Mouse (Mus musculus) brown adipose tissue, adult 24 weeks (tissue): ENCODE measurements at regions not wholly inside any gene's neighbourhood (a gene's known extent, or its start where the extent isn't known, plus 50 kb on each side); places are given as distances from the start of the nearest gene placed in this dataset.

ENCODE experiments used
- H3K27ac ChIP-seq: fragments of 200-500 bp; replicated peaks from 2 replicates; pipeline ENCODE4 v1.5.1; 2012; ENCODE audit warnings: low read depth, mild to moderate bottlenecking, low read length
- H3K4me1 ChIP-seq: fragments of 200-500 bp; 2 replicates; pipeline ENCODE4 v1.6.1; 2012; ENCODE audit warnings: low read length, mixed read lengths; ENCODE audit not compliant: control insufficient read depth, insufficient read depth, insufficient read length
- H3K4me3 ChIP-seq: fragments of 200-500 bp; 2 replicates; pipeline ENCODE4 v1.5.1; 2012; ENCODE audit warnings: low read depth, mild to moderate bottlenecking, low read length, moderate library complexity; ENCODE audit not compliant: insufficient read depth

- no peak overlapping the region for H3K4me3 ChIP-seq
- H3K4me1 ChIP-seq: no peaks in the 10 kb centered on the region
- H3K27ac ChIP-seq: no peak overlapping the region
Measured at GRCm38 (mm10) chr3:8751356-8751755, 858.5 kb downstream of the Zfp704 start.

GRCm38 (mm10) chr3:8750858-8751257 lies 859.0 kb downstream of the Zfp704 start:
- Histone ChIP-seq H3K4me3 (no peak overlapping the region), H3K4me1 (no peaks in the 10 kb centered on the region)

GRCm38 (mm10) chr3:8750162-8750561 lies 859.7 kb downstream of the Zfp704 start:
- no peaks in the 10 kb centered on the region for H3K4me1 ChIP-seq
- no peak overlapping the region for H3K4me3 ChIP-seq
- no peak overlapping the region for H3K27ac ChIP-seq

More at GRCm38 (mm10) chr3:8750858-8751257, 859.0 kb downstream of the Zfp704 start:
- H3K27ac ChIP-seq: no peak overlapping the region

DNA sequence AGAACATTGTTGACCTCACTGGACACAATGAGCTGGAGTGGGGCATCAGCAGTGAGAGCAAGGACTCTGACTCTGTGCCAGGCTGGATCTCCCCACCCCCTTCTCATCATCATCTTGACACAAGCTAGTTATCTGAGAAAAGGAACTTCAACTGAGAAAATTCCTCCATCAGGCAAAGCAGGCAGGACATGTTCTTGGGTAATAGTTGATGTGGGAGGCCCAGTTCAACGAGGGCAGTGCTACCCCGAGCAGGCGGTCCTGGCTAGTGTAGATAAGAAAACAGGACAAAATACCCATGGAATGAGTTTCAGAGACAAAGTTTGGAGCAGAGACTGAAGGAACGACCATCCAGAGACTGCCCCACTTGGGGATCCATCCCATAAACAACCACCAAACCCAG lies 862.7 kb downstream of the Zfp704 start:
- Histone ChIP-seq H3K4me1 (no peaks in the 10 kb centered on the region; the same call in 1 of the 2 replicates), H3K4me3 (no peak overlapping the region), H3K27ac (no peak overlapping the region)

- H3K4me3 ChIP-seq: no peak overlapping the region
- H3K4me1 ChIP-seq: no peaks in the 10 kb centered on the region; the same call in 1 of the 2 replicates
Measured at GRCm38 (mm10) chr3:8746677-8747076, 863.2 kb downstream of the Zfp704 start.

GRCm38 (mm10) chr3:8746037-8746436 lies 863.8 kb downstream of the Zfp704 start:
- H3K27ac ChIP-seq: no peak overlapping the region
- H3K4me3 ChIP-seq: no peak overlapping the region
- no peaks in the 10 kb centered on the region; the same call in 1 of the 2 replicates for H3K4me1 ChIP-seq

More at GRCm38 (mm10) chr3:8746677-8747076, 863.2 kb downstream of the Zfp704 start:
- H3K27ac ChIP-seq: no peak overlapping the region

DNA sequence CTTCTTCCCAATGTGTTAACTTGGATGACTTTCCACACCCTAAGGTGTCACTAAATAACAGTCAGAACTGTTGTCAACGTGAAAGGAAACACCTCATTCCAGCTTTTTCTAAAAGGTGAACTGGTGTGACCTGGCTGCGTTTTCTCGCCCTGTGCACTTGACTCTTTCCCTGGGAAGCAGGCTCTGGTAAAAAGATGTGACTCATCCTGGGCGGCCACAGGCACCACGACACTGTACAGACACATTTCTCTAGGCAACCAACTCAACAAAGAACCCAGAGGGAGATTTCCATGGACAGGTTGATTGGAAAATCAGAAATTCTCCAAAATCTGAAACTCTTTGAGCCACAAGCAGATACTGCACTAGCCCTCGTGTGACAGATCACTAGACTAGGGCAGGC lies 865.0 kb downstream of the Zfp704 start:
- H3K4me3 ChIP-seq: no peak overlapping the region
- no peaks in the 10 kb centered on the region; the same call in 1 of the 2 replicates for H3K4me1 ChIP-seq

DNA sequence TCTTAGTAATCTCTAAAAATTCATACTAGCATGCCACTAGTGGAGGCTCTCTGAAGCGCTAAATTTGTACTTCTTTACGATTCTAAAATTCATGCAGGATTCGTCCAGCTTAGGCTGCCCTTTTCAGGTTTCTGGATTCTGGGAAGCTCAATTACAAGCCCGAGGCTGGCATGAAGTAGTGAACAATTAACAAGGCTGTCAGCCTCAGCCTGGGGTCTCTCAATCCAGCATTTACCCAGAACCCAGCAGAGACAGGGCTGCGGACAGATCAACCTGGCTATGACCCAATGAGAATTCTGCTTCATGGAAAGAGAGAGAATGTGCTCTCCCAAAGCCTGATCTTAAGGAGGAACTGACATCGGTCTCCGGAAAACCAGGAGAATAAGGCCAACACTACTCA lies 866.2 kb downstream of the Zfp704 start:
- Histone ChIP-seq H3K27ac (no peak overlapping the region), H3K4me3 (no peak overlapping the region), H3K4me1 (no peaks in the 10 kb centered on the region; the same call in 1 of the 2 replicates)

More for the DNA sequence above, 865.0 kb downstream of the Zfp704 start:
- no peak overlapping the region for H3K27ac ChIP-seq

GRCm38 (mm10) chr3:8741266-8742023 lies 868.4 kb downstream of the Zfp704 start:
- H3K27ac ChIP-seq: no peak overlapping the region
- no peak overlapping the region for H3K4me3 ChIP-seq

GRCm38 (mm10) chr3:8740710-8741109 lies 869.2 kb downstream of the Zfp704 start:
- peaks cover 5% of the 10 kb centered on the region for H3K4me1 ChIP-seq
- no peak overlapping the region for H3K4me3 ChIP-seq
- no peak overlapping the region for H3K27ac ChIP-seq

More at GRCm38 (mm10) chr3:8741266-8742023, 868.4 kb downstream of the Zfp704 start:
- no peaks in the 10 kb centered on the region; the same call in 1 of the 2 replicates for H3K4me1 ChIP-seq

- H3K4me3 ChIP-seq: no peak overlapping the region
- no peak overlapping the region for H3K27ac ChIP-seq
- peaks cover 5% of the 10 kb centered on the region for H3K4me1 ChIP-seq
Measured at GRCm38 (mm10) chr3:8739299-8739698, 870.6 kb downstream of the Zfp704 start.

- Histone ChIP-seq H3K27ac (no peak overlapping the region), H3K4me3 (no peak overlapping the region), H3K4me1 (peaks cover 5% of the 10 kb centered on the region)
Measured at GRCm38 (mm10) chr3:8736239-8736953, 873.5 kb downstream of the Zfp704 start.

- Histone ChIP-seq H3K27ac (no peak overlapping the region), H3K4me1 (peaks cover 7% of the 10 kb centered on the region), H3K4me3 (no peak overlapping the region)
Measured at GRCm38 (mm10) chr3:8734096-8734495, 875.8 kb downstream of the Zfp704 start.

GRCm38 (mm10) chr3:8731398-8731797 lies 878.5 kb downstream of the Zfp704 start:
- Histone ChIP-seq H3K4me3 (no peak overlapping the region), H3K27ac (no peak overlapping the region), H3K4me1 (peaks cover 7% of the 10 kb centered on the region)
